Mouse (Mus musculus): Measurements from ENCODE around the gene Stag1.

The Stag1 gene

DNA sequence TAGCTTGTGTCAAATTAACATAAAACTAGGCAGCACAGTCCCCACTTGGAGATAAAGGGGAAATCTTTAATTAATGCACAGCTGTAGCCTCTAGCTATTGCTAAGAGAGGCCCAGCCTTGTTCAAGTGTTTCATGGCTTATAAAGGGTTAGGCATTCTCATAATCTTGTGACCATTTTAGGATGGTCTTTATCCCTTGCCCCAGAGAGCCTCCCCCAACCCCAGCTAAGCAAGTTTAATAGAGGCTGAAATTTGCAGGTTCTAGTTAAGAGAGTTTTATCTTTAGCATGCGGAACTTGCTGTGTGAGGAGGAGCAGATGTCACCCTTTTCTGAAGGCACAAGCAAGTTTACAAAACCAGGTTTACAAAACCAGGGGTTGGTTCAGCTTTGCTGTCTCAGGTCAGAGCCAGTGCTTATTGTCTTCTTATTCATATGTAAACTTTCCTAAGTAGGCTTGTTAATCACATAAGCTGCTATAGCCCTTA, 365.9 kb downstream of the Stag1 start:
- DNase-seq, result no peak

DNA sequence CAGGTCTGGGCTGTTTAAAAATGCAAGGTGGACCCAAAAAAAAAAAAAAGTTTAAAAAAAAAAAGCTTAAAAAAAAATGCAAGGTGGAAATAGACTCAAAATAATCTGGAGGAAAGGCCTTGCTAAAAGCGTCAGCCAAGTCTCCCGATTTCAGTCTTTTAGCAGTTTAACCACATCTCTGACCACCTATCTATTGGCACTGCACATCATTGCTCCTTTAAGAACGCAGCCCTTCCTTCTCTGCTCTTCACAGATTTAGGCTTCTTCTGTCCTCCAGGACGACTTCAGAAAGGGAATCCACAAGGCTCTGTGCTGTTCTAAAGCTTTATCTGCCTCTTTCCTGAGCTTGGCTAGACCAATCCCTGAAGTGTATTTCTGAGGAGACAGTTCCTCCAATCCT, 366.5 kb downstream of the Stag1 start:
- DNase-seq, result no peak

DNA sequence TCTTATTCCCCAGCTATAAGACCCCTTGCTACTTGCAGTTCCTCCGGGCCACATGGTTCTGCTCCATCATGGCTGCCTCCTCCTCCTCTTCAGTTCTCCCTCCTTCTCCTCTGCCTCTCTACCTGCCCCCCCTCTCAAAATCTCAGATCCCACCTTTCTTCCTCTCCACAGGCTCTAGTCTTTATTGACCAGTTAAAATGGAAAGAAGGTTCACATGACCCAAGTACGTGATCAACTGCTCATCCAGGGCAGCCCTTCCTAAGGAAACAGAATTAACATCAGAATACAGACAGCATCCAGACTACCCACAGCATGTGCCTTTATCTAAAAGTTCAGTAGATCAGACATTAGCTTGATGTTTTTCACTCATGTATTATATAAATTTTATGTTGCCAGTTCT, 371.9 kb downstream of the Stag1 start:
- DNase-seq, result no peak

DNA sequence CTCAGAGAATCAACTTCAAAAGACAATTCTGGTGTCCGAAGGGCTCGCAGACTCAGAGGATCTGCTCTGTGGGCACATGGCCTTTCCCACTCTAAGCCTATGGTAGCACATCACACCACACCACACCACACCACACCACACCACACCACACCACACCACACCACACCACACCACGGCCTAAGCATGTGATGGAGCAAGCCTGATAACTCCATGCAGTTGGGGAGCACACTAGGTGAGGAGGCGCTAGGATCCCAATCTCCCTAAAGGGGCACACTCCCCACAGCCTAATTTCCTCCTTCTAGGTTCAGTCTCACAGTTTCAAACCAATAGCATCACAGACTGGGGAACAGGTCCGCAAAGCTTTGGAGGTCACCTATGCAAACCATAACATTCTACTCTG, 381.1 kb downstream of the Stag1 start:
- no peak for DNase-seq

DNA sequence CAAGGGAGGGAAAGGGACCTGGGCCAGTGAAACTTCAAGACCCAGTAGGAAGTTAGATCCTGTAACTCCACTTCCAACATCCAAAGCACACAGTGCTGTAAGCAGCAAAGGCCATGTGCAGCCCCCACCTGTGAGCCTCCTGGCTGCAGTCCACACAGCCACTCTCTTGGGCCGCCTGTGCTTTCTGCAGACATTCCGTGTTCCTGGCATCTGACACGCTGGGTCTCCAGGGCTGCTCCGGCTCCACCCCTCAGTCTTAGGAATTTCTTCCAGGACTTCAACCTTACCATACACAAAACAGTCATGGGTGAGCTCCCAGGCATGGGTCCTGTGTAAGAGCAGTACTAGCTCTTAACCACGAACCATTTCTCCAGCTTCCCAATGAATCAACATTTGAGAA, 381.7 kb downstream of the Stag1 start:
- no peak for DNase-seq

DNA sequence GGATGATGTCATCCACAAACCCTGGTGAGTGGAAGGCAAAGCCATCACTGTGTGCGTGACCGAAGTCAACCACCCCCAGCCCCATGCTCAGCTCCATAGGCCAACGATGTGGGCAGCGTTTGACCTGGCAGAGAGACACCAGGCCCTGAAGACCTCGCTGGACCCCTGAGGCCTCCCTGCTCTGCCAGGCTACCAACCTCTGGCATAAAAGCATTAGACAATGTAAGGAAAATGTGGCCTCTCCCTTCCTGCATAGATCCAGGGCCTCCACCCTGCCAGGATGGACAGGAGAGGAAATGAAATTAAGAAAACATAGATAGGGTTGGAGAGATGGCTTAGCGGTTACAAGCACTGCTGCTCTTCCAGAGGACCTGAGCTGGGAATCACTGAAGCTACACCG, 385.2 kb downstream of the Stag1 start:
- DNase-seq, result no peak

DNA sequence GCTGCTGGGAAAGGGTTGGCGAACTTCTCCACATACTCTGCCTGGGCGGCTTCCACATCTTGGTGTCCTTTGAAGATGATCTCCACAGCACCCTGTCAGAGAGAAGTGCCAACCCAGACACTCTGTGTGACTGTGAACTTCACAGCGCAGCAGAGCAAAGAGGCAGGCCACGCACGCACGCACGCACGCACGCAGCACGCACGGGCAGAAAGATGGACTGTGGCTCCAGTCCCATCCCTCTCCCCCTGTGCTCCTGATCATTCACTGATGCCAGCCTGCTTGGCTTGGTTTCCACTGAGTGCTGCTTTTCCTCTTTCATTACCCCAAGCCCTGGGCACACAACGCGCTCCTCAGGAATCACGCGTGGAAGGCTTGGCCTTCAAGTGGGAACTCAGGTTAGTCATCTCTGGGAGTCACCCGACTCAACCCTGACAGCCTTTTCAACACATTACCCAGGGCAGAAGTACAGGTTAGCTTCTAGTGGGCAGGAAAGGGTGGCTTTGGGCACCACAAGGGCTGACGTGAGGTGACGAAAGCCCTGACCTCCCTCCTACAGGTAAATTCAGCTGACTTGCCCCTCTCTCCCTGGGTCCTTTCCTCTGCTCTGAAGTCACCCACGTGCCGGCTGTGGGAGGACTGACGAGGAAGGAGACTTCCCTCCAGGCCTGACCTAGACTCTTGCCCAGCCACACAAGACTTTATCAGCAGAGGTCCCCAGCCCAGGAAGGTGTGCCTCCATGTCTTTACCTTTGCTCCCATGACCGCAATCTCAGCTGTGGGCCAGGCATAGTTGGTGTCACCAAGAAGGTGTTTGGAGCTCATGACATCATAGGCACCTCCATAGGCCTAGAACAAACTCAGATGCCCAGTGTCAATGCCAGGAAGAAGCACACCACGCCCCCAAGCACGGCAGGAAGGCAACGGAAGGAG, 387.0 kb downstream of the Stag1 start:
- DNase-seq, result no peak

DNA sequence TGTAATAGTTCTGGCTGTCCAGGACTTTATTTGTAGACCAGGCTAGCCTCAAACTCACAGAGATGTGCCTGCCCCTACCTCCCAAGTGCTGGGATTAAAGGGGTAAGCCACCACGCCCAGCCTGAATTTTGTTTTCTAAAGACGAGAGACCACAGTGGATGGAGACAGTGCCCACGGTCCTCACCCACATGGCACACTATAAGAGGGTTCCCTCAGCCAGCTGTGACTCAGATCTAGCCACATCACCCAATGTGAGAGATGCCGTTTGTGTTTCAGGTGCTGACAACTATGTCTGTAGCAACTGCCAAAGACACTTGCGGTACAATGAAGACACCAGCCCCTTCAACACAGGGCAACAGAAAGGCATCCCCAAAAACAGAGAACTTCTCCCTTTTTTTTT, 389.4 kb downstream of the Stag1 start:
- DNase-seq, result no peak

DNA sequence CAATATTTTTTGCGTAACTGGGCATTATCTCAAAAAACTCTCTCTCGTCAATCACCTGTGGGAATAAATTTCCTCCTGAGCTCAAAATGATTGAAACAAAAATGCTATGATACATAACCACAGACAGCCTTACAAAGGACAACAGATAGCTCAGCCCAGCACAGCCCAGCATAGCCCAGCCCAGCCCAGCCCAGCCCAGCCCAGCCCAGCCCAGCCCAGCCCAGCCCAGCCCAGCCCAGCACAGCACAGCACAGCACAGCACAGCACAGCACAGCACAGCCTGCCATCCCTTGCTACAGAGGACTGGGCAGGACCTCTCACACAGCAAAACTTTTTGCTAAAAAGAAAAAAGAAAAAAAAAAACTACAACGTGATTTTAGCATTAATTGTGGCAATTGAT, 390.3 kb downstream of the Stag1 start:
- DNase-seq, result no peak

DNA sequence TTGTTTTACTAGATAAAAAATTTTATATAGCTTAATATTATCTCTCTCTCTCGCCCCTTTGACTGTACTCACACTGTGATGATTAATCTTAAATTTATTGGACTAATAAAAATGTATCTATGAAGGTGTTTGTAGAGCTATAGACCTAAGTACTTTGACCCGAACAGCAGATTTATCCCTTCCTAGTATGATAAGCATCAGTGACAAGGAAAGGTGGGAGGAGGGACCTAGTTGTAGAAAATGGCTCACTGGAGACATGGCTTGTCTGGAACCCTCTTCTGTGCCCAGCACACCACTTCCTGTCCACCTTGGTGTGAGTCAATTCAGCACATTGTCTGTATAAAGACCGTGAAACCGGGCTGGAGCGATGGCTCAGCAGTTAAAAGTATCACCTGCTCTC, 393.0 kb downstream of the Stag1 start:
- no peak for DNase-seq

DNA sequence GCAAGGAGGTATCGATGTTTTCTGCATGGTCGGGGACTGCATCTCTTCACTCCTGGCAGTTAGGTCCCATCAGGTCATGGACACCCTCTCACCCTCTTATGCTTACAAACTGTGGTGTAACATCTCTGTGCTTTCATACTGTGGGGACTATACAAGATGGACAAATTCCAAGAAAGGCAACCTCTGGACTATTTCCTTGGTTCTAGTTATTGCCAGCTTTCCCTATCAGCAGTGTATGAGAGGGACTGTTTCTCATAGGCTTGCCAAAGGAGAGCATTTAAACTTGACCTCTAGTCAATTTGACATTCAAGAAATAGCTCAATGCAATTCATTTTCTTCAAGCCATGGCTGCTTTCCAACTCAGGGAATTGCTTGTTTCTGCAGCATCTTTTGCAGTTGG, 393.7 kb downstream of the Stag1 start:
- DNase-seq, result no peak

DNA sequence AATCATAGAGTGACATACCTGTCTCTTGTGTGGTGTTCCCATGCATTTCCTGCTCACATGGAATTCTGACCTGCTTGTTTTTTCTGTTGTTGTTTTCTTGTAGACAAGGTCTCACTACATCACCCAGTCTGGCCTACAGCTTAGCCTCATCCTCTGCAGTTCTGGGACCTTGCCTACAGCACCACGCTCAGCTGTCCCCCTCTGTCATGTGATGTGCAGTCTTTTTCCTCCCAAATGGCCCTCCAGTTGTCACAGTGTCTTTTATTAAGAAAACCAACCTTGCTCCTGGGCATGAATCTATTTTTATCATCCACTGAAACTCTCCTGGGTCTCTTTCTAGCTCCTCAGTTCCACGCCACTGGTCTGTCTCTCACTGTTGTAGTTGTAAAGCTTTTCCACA, 394.6 kb downstream of the Stag1 start:
- no peak for DNase-seq

DNA sequence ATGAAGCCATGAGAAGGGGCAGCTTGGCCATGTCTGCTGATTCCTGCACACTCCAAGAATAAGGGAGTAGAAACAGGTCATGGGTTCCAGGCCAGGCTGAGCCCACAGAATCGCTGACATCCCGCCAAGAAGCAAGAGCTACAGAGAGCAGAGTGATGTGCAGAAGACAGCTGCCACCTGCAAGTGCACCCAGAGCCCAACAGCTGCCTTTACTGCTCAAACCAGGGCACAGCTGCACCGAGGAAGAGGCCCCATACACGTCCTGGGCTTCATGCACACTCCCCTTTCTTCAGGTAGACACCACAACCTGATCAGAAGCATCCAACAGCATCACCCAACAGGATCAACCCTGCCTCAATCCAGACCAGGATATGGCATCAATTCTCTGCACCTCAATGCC, 396.3 kb downstream of the Stag1 start:
- no peak for DNase-seq

DNA sequence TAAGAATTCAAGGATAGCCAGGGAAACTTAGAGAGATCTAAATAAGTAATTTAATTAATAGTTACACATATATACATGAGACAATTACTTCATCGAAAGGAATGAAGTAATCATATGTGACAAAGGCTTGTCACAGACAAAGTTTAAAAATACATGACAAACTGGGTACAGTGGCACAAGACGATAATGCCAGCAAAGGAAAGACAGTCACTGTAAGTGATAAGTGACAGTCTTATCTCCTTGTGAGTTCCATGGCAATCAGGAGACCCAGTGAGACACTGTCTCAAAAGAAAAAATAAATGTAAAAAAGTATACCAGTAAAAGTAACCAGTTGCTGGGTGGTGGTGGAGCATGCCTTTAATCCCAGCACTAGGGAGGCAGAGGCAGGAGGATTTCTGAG, 399.5 kb downstream of the Stag1 start:
- no peak for DNase-seq

DNA sequence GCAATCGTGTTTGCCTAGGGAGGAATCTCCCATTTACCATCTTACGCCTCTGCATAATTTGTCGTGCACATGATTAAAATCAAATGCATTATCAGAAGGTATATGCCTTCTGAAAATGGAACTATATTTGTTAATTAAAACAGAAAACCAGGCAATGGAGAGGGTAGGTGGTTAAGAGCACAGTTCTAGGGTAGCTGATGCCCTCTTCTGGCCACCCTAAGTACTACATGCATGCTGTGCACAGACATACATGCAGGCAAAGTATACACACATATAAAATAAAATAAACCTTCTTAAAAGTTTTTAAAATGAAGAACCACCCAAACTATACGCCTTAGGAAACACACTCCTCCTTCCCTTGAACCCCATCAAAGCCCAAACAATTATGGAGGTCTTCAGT, 404.5 kb downstream of the Stag1 start:
- no peak for DNase-seq

DNA sequence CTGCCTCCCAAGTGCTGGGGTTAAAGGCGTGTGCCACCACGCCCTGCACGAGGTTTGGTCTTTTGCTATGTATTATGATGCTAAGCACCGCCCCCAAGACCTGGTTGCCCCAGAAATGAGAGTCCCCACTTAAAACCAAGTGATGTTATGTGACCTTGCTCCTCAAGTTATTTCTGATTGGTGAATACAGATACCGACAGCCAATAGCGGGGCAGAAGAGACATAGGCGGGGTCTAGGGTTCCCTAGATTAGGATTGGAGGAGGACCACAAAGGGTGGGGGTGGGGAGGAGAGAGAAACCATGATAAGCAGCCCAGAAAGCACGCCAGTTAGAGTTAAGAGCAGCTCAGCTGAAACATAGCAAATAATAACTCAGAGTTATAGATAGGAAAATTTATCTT, 405.2 kb downstream of the Stag1 start:
- no peak for DNase-seq

DNA sequence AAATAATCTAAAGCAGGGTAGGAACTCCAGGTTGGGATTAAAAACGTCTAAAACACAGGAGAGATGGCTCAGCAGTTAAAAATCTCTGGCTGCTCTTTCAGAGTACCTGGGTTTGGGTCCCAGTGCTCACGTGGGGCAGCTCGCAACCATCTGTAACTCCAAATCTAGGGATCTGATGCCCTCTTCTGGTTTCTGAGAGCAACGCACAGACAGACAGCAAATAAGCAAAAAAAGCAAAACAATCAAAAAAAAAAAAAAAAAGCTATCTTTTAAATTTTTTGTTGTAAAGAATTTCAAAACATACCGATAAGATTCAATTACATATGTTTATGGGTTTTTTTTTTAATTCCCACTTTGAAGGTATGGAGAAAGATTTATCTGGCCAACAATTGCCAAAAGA, 405.7 kb downstream of the Stag1 start:
- DNase-seq, result no peak

DNA sequence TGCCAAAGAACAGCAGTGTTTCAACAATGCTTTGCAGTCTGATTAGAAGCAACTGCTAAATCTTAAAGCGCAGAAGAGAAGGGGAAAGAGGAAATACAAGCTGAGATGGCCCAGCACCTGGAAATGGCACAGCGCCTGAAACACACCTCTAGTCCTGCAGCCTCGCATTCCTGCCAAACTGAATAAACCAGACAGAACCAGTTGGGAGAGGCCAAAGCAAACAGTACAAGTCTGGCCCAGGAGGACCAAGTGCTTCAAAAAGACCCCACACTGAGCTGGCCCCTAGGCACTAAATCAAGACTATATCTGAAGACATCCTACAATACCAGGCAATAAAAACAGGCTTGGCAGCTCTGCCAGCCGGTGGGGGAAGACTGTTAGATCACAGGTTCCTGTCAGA, 408.3 kb downstream of the Stag1 start:
- DNase-seq, result no peak

Data from cerebellum, adult 11-12 months (tissue).